Mouse (Mus musculus) v-Abl transformed pro-B cells (cell line): ENCODE results near the gene Aipl1.

Experiments used
- in situ Hi-C, 2 experiments: fragments of 400-800 bp; cut with MboI; formaldehyde crosslinking; loops; one replicate each; pipeline ENCODE4 v1.15.1; 2025; ENCODE audit not compliant: unreplicated experiment in 2 of 2

Gene Aipl1

DNA sequence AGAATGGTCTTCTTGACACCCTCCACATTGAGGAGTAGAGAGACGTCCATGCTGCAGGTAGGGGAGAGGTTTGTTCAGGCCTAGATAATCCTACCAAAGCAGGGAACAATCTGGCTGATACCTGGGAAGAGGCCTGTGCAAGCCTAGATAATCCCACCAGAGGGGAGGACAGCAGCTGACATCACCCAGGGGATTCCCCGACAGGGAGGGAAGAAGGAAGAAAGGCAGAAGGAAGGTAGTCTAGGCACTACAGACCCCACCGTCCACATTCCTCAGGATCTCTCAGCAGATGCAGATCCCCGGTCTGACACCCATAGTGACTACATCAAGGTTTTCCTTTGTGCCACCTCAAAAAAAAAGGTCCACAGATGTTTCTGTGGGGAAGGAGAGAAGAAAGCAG, at the start of gene Aipl1:
Gene Aipl1 (minus strand): TSS at position 101 of the 400 bp plus-strand sequence.
- in situ Hi-C loops: loop anchor here (5.0 to 25.0 kb wide), 3 partner anchors 695 to 1025 kb away; partner anchors contain the start of genes Derl2 (in 2 of the 2), Dhx33 (in 2 of the 2) and Mis12 (in 2 of the 2)

DNA sequence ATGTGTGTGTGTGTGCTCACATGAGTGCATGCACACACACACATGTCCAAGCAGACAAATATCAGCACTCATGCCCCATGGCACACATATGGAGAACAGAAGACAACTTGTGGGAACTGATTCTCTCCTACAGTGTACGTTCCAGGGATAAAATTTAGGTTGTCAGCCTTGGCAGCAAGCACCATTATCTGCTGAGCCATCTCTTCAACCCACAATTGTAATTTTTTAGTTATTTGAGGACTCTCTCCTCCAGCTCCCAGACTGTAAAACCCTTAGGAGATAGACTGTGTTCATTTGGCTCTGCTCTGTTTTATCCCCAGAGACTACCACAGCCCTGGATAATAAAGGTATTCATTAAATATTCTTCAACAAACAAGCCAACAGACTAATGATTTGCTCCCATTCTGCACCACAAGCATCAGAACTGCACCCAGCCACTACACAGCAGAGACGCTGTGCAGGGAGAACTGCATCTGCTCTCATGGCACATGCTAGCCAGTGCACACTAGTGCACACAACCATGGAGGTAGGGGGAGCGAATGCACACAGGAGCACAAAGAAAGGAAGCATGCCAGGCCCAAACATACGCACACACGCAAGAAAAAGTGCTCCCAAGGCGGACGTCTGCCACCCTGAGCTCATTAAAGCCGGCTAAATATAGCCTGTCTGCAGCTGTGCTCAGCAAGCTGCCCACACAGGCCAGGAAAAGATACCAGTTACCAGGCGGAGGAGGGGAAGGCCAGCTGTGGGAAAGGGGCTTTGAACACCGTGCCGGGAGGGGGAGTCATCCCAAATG, 49.1 kb upstream of the Aipl1 start:
- in situ Hi-C loops: no loop called here

DNA sequence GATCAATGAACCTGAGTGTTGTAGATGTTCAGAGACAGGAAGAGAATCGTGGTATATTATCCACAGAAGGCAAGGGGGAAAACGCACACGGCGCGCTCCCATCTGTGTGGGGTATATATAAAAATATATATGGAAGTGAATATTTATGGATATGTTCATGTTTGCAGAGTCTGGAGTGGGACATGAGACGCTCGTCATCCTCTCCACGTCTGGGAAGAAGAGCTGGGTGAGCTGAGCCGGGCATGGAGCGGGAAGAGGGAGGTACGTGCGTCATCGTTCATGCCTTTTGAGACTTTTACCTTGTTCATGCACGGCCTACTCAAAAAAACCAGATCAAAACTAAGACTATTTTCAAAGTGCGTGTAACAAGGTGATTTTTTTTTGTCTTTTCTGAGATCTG, 47.0 kb upstream of the Aipl1 start:
- in situ Hi-C loops: no loop called here

DNA sequence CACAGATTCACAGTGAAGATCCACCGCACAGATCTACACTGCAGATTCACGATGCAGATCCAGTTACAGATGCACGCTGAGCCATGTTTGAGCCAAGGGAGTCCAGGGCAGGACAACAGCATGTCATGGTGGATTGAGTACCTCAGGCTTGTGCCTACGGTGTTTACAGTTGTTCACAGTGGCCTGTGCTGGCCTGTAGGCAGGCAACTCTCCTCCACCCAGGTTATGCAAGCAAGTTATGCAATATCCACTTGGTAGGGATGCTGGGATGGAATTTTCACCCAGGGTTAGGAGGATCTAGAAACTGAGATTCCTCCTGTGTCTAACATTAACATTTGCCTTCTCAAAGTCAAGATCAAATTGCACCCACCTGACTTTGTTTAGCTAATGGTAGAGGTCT, 45.3 kb upstream of the Aipl1 start:
- in situ Hi-C loops: no loop called here

DNA sequence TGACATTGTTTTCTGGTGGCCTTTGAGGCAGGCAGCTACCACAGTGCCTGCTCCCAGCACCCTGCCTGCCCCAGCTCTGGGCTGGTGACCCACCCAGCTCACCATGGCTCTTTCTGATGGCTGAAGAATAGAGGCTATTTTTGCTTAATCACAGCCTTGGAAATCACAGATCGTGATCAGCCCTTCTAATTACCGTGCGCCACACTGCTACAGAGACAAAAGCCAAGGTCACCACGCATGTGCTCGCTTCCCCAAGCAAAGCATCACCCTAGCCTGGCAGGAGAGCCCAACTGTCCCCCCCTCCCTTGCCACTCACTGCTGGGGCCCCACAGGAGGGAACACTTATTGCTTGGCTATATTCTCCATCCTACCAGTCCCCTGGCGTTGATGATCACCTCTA, 43.2 kb upstream of the Aipl1 start:
- in situ Hi-C loops: no loop called here

DNA sequence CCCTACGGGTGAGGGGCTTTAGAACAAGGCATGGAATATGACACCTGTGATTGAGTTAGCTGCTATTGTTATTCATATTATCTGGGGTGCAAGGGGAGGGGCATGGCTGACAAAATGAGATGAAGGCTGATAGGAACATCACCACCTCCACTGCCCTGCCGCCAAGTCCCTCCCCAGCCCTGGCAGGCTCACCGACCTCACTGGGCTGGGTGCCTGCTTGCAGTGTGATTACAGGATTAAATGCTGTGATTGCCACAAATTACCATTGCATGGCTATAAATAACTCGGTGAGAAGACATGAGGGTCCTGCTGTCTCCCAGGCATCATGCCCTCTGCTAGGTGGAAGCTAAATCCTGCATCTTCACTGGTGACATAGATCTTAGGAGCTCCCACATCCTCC, 41.3 kb upstream of the Aipl1 start:
- in situ Hi-C loops: no loop called here

DNA sequence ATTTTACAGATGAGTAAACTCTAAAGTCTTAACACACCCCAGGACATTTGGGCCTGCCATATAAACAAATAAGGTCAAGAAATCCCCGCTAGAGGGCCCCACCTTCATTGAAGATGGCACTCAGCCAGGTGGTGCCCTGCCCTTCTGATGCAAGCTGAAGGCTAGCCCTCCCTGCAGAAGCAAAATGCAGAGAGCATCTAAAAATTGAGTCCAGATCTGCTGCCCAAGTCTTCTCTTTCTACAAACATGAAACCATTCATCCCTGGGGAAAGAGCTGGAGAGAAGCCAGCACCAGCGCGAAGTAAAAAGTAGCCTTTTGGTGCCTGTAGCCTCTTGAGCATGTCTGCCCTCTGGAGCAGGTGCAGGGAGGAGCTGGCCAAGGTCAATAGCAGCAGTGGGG, 40.7 kb upstream of the Aipl1 start:
- in situ Hi-C loops: no loop called here

DNA sequence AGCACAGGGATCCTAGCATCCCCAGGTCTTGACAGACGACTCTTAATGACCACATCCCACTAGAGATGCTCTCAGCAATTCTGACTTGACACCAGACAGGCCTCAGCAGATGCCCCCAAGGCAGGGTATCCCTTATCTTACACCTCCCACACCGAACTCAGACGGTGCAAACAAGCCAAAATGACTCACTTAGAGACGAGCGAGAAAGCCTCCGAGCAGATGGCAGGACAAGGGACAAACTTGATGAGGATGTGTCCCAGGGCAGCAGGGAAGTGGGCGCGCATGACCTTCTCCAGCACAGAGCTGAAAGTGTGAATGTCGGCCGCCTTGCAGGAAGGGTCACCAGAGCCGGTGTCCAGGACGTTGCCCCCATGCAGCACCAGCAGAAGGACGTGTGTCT, 36.9 kb upstream of the Aipl1 start:
- in situ Hi-C loops: loop anchor here (25.0 kb wide), 2 partner anchors 463 to 488 kb away; partner anchors contain the start of gene Spns3 (in 1 of the 2)

DNA sequence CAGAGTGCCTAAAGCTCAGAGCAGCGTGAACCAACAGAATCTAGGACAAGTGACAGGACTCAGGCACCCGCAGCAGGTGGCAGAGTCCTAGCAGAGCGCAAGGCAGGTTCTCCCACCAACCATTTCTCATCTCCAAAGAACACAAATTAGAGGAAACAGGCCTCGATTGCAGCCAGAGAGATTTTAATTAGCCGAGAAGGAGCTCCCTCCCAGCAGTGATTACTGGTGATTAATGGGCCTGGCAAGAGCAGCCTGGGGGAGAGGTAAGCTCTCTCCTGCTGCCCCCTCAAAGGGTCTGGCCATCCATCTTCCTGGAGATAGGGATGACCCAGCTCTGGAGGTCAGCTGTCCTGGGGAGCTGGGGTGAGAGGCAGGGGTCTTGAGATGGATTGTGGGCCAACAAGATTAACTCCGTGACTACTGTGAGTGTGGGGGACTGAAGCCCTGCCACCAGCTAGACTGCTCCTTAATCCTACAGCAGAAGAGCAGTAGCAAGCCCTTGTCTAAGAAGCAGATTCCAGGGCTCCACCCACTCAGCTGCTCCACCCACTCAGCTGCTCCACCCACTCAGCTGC, 35.1 kb upstream of the Aipl1 start:
- in situ Hi-C loops: loop anchor here (25.0 kb wide), 2 partner anchors 465 to 490 kb away; partner anchors contain the start of gene Spns3 (in 1 of the 2)

DNA sequence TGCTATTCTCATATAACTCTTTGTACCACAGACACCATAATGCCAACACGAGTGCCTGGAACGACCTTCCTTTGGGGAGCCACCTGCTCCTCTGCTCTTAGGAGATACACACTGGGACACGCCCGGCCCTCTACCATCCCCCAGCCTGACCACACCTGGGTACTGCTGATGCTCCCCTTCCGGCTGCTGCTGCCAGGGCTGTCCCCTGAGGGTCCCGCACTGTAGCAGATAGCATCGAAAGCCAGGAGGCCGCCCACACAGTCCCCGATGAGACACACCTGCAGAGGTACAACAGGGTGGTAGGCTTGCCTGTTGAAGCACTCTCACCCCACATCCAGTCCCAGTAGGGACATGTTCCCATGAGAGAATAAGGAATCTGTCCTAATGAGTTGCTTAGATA, 33.4 kb upstream of the Aipl1 start:
- in situ Hi-C loops: loop anchor here (25.0 kb wide), 2 partner anchors 467 to 492 kb away; partner anchors contain the start of gene Spns3 (in 1 of the 2)

DNA sequence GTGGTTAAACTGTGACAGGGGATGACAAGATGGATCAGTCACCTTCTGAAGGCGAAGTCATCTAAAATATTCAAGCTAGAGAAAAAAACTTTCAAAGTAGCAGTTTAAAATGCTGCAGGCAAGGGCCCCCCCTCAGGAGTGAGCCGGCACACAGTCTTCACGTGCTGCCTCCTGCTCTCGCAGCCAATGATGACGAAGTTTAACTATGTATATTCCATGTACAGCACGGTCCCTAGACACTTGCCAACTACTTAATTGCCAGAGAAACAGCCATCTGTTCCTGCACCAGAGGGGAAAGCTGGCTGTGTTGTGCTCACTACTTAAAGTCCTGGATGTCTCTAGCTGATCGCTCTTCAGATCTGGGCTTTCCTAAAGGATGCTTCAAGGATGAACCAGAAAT, 30.7 kb upstream of the Aipl1 start:
- in situ Hi-C loops: loop anchor here (25.0 kb wide), 2 partner anchors 469 to 494 kb away; partner anchors contain the start of gene Spns3 (in 1 of the 2)

DNA sequence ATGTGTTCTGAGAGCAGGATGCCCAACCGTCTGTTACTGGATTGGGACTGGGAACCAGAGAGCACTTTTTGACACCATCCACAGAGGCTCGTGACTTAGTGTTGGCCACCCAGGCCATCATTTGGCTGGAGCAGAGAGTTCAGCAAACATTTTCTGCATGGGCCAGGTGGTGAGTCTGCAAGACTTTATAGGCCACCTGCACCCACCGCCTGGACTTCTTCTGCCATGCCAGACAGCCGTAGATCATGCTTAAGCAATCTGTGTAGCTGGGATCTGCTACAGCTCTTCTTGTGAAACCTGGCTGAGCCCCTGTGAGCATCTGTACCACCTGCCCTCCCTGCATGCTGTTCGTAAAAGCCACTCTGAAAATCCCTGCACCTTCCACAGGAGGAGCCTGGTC, 30.0 kb upstream of the Aipl1 start:
- in situ Hi-C loops: loop anchor here (25.0 kb wide), 2 partner anchors 470 to 495 kb away; partner anchors contain the start of gene Spns3 (in 1 of the 2)

DNA sequence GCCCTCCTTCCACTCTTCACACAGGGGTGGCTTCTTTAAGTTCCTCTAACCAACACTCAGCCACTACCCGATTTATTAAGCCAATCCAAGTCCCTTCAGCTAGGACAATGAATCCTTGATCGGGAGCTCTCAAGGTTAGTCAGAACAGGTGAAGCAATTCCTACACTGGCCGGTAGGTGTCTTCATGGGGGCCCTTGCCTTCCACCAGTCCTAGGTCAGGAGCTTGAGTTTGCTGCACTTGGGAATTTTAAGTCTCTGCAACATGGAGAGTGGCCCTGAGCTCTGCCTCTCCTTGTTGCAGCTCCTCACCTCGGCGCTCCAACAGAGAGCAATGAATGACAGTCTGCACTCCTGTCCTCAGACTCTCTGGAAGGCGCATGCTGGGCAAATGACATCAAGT, 29.0 kb upstream of the Aipl1 start:
- in situ Hi-C loops: loop anchor here (25.0 kb wide), 2 partner anchors 471 to 496 kb away; partner anchors contain the start of gene Spns3 (in 1 of the 2)

DNA sequence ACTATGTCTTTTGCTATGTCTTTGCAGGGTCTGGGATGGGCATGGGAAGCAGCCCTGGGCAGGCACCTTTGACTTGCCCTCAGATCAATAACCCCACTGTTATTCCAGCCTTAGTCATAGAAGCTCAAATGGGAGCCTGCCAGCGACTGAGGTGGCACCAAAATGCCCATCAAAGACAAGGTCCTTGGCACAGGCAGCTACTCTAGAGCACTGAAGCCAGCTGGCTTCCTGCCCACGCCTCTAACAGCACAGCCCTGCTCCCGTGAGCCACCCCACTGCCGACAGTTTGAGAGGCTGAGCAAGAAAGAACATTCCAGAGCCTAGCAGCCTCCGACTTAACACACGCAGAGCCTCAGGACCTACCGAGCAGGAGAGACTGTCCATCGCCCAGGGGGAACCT, 27.8 kb upstream of the Aipl1 start:
- in situ Hi-C loops: loop anchor here (25.0 kb wide), 2 partner anchors 472 to 497 kb away; partner anchors contain the start of gene Spns3 (in 1 of the 2)

DNA sequence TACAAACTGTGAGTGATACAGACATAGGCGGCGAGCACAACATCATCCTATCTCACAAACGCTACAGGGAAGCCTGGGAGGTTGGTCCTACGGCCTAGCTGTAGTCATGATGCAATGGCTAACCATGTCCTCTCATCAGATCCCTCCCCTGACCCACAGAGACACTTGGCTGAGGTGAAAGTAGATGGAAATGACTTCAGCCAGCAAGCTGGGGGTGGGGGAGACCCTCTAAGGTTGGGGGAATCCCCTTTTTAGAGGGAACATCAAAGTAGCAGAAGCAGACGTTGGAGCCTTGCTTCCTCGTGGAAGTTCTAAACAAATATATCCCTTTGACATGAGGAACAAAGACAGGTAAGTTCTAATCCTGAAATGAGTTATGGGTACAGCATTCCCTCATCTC, 27.1 kb upstream of the Aipl1 start:
- in situ Hi-C loops: loop anchor here (25.0 kb wide), 2 partner anchors 473 to 498 kb away; partner anchors contain the start of gene Spns3 (in 1 of the 2)

DNA sequence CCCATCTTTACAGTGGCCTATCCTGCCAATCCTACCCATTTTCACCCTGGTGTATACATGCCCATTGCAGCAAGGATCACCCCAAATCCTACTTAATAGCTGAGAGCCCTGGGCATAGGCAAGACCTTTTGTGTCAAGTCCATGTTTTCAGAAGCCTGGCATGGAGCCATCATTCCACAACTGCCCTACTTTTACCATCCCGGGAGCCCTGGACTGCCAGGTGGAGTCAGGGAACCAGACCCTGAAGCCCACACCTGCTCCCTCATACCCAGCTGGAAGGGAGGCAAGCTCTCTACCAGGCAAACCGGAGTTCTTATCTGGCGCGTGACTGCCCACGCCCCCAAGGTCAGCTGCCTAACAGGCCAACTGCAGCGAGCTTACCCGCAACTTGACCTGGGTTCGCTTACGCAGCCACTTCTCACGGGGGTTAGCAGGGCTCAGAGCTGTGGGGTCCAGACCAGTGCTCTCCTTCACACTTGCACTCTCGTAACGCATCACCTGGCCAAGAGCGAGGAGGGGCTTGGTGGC, 23.8 kb upstream of the Aipl1 start:
- in situ Hi-C loops: loop anchor here (25.0 kb wide), 2 partner anchors 476 to 501 kb away; partner anchors contain the start of gene Spns3 (in 1 of the 2)

DNA sequence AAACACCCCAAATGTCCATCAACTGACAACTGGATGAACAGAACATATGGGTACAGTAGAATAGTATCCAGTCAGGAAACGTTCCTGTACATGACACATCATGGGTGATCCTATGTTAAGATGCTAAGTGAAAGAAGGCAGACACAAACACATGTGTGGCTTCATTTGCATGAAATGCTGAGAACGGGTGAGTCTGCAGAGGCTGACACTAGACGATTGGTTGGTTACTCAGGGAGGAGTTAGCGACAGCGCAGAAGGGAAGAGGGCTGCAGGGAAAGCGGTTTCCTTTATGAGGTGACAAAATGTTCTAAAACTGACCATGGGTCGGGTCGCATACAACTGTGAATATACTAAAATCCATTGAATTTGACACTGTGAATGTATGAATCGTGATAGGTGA, 23.1 kb upstream of the Aipl1 start:
- in situ Hi-C loops: loop anchor here (25.0 kb wide), 2 partner anchors 477 to 502 kb away; partner anchors contain the start of gene Spns3 (in 1 of the 2)

DNA sequence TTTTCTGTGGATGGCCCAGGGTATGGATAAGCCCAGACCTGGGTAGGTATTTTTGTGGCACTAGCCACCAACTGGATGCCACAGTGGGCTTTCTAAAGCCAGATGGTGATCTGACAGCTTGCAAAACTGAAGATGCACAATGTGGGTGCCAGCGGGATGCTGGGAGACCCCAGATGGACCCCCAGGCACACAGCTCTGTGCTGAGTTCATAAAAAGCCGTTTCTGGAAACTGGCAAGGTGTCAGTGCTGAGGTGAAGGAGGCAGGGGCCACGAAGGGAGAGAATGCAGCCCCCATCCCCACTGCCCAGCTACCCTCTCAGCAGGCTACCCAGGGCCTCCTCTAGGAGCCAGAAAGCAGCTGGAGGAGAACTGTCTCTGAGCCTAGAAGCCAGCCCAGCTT, 19.9 kb upstream of the Aipl1 start:
- in situ Hi-C loops: loop anchor here (10.0 to 25.0 kb wide), 4 partner anchors 148 to 505 kb away; partner anchors contain the start of genes 4933427D14Rik (in 1 of the 2), Gm43951 (in 1 of the 2), Spns3 (in 1 of the 2) and Txndc17 (in 1 of the 2)

DNA sequence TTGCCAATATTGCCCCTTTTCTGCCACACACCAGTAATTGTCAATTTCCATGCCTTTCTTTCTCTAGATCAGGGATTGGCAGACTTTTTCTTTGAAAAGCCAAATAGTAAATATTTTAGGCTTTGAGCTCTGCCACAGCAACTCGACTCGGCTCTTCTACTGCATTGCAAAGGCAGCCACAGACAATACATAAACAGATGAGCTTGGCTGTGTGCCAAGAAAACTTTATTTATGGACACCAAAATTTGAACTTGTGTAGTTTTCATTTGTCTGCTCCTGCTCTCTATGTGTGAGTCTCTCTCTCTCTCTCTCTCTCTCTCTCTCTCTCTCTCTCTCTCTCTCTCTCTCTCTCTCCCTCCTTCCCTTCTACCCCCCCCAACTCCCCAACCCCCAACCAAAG, 17.9 kb upstream of the Aipl1 start:
- in situ Hi-C loops: loop anchor here (10.0 to 25.0 kb wide), 4 partner anchors 150 to 507 kb away; partner anchors contain the start of genes 4933427D14Rik (in 1 of the 2), Gm43951 (in 1 of the 2), Spns3 (in 1 of the 2) and Txndc17 (in 1 of the 2)

DNA sequence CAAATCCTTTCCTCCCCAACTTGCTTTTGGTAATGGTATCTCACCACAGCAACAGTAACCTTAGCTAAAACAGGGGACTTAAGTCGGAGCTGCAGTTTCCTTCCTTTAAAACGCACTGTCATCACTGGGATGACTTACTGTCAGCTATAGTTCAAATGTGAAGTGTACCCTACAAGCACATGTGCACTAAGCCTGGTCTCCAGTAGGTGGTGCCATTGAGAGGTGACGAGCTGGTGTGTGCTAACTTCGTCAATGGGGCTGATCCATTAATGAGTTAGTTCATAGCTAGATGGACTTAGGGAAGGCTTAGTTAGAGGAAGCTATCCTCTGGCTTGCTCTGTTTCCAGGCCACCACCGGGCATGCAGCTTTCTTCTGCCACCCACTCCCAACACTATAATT, 15.3 kb upstream of the Aipl1 start:
- in situ Hi-C loops: loop anchor here (10.0 to 25.0 kb wide), 4 partner anchors 152 to 510 kb away; partner anchors contain the start of genes 4933427D14Rik (in 1 of the 2), Gm43951 (in 1 of the 2), Spns3 (in 1 of the 2) and Txndc17 (in 1 of the 2)
